Mouse (Mus musculus) C2C12 (cell line): Measurements from ENCODE around the gene March6.

Experiments
- CTCF ChIP-seq: IDR thresholded peaks from one replicate; pipeline ENCODE4 v1.5.1; 2011; ENCODE audit not compliant: control insufficient read depth, insufficient read depth, insufficient read length
- MYOG ChIP-seq: IDR thresholded peaks from one replicate; pipeline ENCODE4 v1.6.1; 2011; ENCODE audit not compliant: control insufficient read depth, insufficient read length; ENCODE audit errors: extremely low read depth
- USF1 ChIP-seq: IDR thresholded peaks from one replicate; pipeline ENCODE4 v1.6.1; 2011; ENCODE audit warnings: low read depth, mild to moderate bottlenecking, control low read depth, moderate library complexity

GRCm38 (mm10) chr15:31454861-31455295 lies 76.0 kb downstream of the March6 start:
- no peak for TF ChIP-seq USF1
- TF ChIP-seq CTCF = no peak
- no peak for TF ChIP-seq MYOG
